Mouse (Mus musculus) yolk sac, embryonic 10.5 days (tissue): ENCODE data around the gene Ces2g.

Experiments used
- DNase-seq: peaks from one replicate; pipeline ENCODE4 v3.0.0-alpha.2; 2017; ENCODE audit warnings: low spot score

Gene Ces2g

DNA sequence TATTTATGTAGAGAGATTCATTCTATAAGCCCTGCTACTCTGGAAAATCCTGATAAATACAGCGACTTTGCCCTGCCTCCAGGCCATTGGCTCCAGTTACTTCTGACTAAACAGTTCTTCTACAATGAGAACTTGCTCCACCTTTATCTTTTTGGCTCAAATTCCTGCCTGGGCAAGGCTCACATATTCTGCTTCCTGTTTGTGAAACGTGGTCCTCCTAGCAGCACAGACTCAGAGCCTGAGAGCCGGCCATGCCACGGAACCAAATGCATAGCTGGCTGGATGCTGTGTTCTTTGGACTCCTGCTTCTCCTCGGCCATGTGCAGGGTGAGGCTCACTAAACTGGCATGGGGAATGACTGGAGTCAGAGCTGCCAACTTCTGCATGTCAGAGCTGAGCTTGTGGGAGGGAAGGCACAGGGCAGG, at the start of gene Ces2g:
Ces2g (plus strand) TSS at position 182 of the 425 bp plus-strand sequence.
- no peak for DNase-seq

- peak; percentile 47 for DNase-seq
These were observed 35.4 kb upstream of the Ces2g start, which contains the start of gene Ces2e for GRCm38 (mm10) chr8:104925972-104926596. Gene Ces2e, plus strand, starts transcription at chr8:104926260.

DNA sequence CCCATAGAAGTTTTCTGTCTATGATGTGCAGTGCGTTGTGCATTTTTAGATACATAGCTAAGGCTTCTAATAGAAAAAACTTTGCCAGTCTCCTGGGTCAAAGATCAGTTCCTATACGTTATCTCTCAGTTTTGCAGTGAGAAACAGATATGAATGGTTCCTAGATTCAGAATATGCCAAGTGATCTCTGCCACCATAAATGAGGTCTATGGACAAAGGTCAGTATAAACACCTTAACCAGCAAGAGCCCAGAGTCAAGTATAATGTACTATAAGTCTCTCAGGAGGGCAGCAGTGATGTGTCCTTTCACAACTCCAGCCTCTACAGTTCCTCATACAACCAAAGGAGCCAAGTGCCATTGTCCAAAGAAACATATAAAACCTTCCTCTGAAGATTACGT, 34.2 kb upstream of the Ces2g start:
- DNase-seq = no peak

GRCm38 (mm10) chr8:104944665-104945064, 16.9 kb upstream of the Ces2g start:
- DNase-seq = no peak

GRCm38 (mm10) chr8:104947056-104947455, 14.5 kb upstream of the Ces2g start, which contains the start of gene Ces2f:
Gene Ces2f, plus strand, starts transcription at chr8:104947356.
- DNase-seq = no peak

- no peak for DNase-seq
These were observed 12.5 kb upstream of the Ces2g start for GRCm38 (mm10) chr8:104949031-104949430.

GRCm38 (mm10) chr8:104962229-104962901, 847 bp downstream of the Ces2g start:
- DNase-seq = no peak

DNA sequence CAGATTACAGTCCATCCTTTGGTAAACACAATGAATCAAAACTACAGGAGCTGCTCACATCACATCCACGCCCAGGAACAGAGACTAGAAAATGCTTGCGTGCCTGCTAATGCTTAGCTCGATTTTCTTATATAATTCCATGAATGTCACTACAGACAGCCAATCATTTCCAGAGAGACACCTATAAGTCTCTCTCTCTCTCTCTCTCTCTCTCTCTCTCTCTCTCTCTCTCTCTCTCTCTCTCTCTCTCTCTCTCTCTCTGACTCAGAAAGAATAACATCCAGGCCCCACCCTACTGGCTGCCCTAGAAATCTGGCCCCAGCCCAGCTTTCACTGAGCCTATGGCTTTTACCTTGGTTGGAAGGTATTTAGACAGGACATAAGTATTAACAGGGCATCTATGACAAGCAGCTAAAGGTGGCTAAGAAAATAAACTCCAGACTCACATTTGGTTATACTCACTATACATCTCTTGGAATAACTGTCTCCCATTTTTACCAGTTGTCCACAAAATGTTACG, 1.9 kb downstream of the Ces2g start:
- DNase-seq = no peak

- DNase-seq = no peak
These were observed 22.6 kb downstream of the Ces2g start for GRCm38 (mm10) chr8:104984126-104984525.

- no peak for DNase-seq
These were observed 23.4 kb downstream of the Ces2g start for GRCm38 (mm10) chr8:104984942-104985341.

- DNase-seq = no peak
These were observed 36.7 kb downstream of the Ces2g start for GRCm38 (mm10) chr8:104998191-104998590.

DNA sequence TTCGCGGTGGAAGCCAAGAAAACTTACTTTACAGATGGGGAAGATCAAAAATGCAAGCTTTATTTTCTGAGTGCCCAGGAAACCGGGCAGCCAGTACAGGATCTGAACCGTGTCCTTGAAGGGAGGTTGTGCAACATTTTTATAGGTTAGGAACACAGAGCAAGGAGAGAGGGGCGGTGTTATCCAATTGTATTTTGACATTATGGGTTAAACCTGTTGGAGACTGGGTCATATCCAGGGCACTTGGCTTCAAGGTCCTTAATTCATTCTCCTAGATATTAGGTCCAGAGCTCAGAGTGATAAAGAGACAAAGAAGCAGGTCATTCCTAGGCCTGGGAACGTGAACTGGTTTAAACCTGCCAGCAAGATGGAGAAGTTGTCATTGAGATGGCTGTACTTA, 37.7 kb downstream of the Ces2g start:
- DNase-seq = no peak

DNA sequence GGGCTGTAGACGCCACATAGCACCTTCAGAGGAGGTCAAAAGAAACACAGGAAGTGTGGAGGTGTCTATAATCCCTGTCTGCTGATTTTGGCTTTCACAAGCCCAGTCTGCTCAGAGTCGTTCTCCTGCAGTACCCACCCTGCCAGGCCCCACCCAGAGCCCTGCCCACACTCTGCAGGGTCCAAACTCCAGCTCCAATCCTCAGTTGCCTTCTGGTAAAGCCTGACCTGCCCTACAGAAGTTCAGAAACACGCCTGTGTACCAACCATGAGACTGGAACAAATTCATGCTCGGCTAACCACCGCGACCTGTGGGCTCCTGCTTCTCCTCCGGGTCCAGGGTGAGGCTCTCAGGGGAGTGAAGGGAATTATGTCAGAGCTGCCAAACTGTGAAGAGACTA, 39.1 kb downstream of the Ces2g start, which contains the start of gene Ces2h:
Ces2h (plus strand) TSS at position 268 of the 400 bp plus-strand sequence.
- DNase-seq = no peak

DNA sequence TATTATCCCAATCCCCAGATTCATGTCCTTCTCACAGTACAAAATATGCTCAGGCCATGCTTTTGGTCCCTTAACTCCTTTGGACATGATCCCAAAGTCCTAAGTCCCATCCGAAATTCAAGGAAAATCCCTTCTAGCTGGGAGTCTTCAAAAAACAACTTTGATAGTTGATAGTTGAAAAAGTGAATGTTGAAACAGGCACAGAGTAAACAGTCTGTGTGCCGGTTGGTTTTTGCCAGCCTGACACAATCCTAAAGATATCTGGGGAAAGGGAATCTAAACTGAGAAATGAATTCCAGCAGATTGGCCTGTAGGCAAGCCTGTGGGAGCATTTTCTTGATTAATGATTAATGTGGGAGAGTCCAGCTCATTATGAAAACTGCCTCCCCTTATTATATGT, 48.5 kb downstream of the Ces2g start:
- no peak for DNase-seq

- no peak for DNase-seq
These were observed 49.6 kb downstream of the Ces2g start for GRCm38 (mm10) chr8:105011136-105011535.

GRCm38 (mm10) chr8:105014391-105014790, 52.9 kb downstream of the Ces2g start:
- no peak for DNase-seq
